Mouse (Mus musculus): ENCODE data around the gene Car15.

Car15 gene

GRCm38 (mm10) chr16:17838051-17838450, at the start of gene Car15:
Gene Car15, minus strand, starts transcription at chr16:17838364.
- no peak for DNase-seq

GRCm38 (mm10) chr16:17884116-17884515, 46.0 kb upstream of the Car15 start:
- DNase-seq = no peak

GRCm38 (mm10) chr16:17882196-17882595, 44.0 kb upstream of the Car15 start:
- DNase-seq = no peak

GRCm38 (mm10) chr16:17879571-17879970, 41.4 kb upstream of the Car15 start:
- no peak for DNase-seq

- DNase-seq = no peak
Measured at GRCm38 (mm10) chr16:17876096-17876495, 37.9 kb upstream of the Car15 start.

- no peak for DNase-seq
Measured at GRCm38 (mm10) chr16:17875174-17875573, 37.0 kb upstream of the Car15 start.

- no peak for DNase-seq
Measured at GRCm38 (mm10) chr16:17872995-17873394, 34.8 kb upstream of the Car15 start.

- DNase-seq = no peak
Measured at GRCm38 (mm10) chr16:17871248-17871647, 33.1 kb upstream of the Car15 start.

GRCm38 (mm10) chr16:17865770-17866169, 27.6 kb upstream of the Car15 start:
- no peak for DNase-seq

- DNase-seq = no peak
Measured at GRCm38 (mm10) chr16:17865293-17865692, 27.1 kb upstream of the Car15 start.

- no peak for DNase-seq
Measured at GRCm38 (mm10) chr16:17858592-17858991, 20.4 kb upstream of the Car15 start.

- DNase-seq = no peak
Measured at GRCm38 (mm10) chr16:17857157-17857556, 19.0 kb upstream of the Car15 start.

GRCm38 (mm10) chr16:17853263-17853662, 15.1 kb upstream of the Car15 start:
- DNase-seq = no peak

- DNase-seq = peak; percentile 96
Measured at GRCm38 (mm10) chr16:17851860-17852259, 13.7 kb upstream of the Car15 start.

- DNase-seq = peak; percentile 68
Measured at GRCm38 (mm10) chr16:17851331-17851730, 13.2 kb upstream of the Car15 start.

GRCm38 (mm10) chr16:17849486-17849885, 11.3 kb upstream of the Car15 start:
- no peak for DNase-seq

GRCm38 (mm10) chr16:17848928-17849327, 10.8 kb upstream of the Car15 start:
- DNase-seq = peak; percentile 92

- DNase-seq = no peak
Measured at GRCm38 (mm10) chr16:17848431-17848830, 10.3 kb upstream of the Car15 start.

- peak; percentile 76 for DNase-seq
Measured at GRCm38 (mm10) chr16:17843701-17844365, 5.7 kb upstream of the Car15 start.

- peak; percentile 57 for DNase-seq
Measured at GRCm38 (mm10) chr16:17842437-17842836, 4.3 kb upstream of the Car15 start.

- DNase-seq = peak; percentile 89
Measured at GRCm38 (mm10) chr16:17839976-17840375, 1.8 kb upstream of the Car15 start.

- no peak for DNase-seq
Measured at GRCm38 (mm10) chr16:17835481-17835880, 2.7 kb downstream of the Car15 start.

- no peak for DNase-seq
Measured at GRCm38 (mm10) chr16:17834543-17834942, 3.6 kb downstream of the Car15 start.

- peak; percentile 67 for DNase-seq
Measured at GRCm38 (mm10) chr16:17833681-17834399, 4.3 kb downstream of the Car15 start.

- no peak for DNase-seq
Measured at GRCm38 (mm10) chr16:17833321-17833680, 4.9 kb downstream of the Car15 start.

Data from cerebellum, adult 9-10 months (tissue).